In genomic region chr9:63678076-63678475, GRCm38 (mm10) we compare ENCODE assay signal across 12 mouse cellular contexts.
DNase-seq lines count a peak whose midpoint lies in the region; ATAC-seq lines count a peak whose summit lies in the region.
"Had no signal": no experiment of that assay in that cellular context is flagged by ENCODE, and none has a peak within 500 bp of the region (broad histone marks: within the 10 kb centered on the region; RNA-seq: fewer than 3 reads in every experiment).

No protein-coding gene starts in this region.

- 0 out of 2 replicates have a peak overlapping the region, but pooled peaks have one; percentile 22 for H3K27ac ChIP-seq in liver, embryonic 11.5 days (ENCODE audit: low read depth, low read length)
- peak overlapping the region; percentile 4; the same call in 1 of the 2 replicates for H3K27ac ChIP-seq in stomach, embryonic 15.5 days
- H3K27ac ChIP-seq: layer of hippocampus, adult 2 months; neural tube, embryonic 12.5 days had no signal

- H3K36me3 ChIP-seq in liver, embryonic 11.5 days (ENCODE audit: control insufficient read depth, insufficient read depth, low read length), result no peaks in the 10 kb centered on the region
- no peaks in the 10 kb centered on the region for H3K36me3 ChIP-seq in stomach, embryonic 15.5 days
- H3K36me3 ChIP-seq: neural tube, embryonic 12.5 days had no signal

- peak; percentile 43; the same call in 1 of the 2 replicates for ATAC-seq in liver, embryonic 11.5 days (replicated peaks; ENCODE audit: low FRiP score)
- peak; percentile 41 for ATAC-seq in inflammation-experienced regulatory T-cells, adult 6 months
- ATAC-seq in stomach, embryonic 15.5 days (ENCODE audit: insufficient read depth, low FRiP score, low read depth), result no peak
- ATAC-seq: activated CD4-positive, CD25-positive, alpha-beta regulatory T cell, adult 4 months had no signal

- H3K4me3 ChIP-seq in liver, embryonic 11.5 days (ENCODE audit: low read depth, low read length), result no peak overlapping the region
- H3K4me3 ChIP-seq in stomach, embryonic 15.5 days (replicated peaks), result no peak overlapping the region
- H3K4me3 ChIP-seq: layer of hippocampus, adult 2 months; neural tube, embryonic 12.5 days had no signal

- no peaks in the 10 kb centered on the region for H3K9me3 ChIP-seq in liver, embryonic 11.5 days (ENCODE audit: control insufficient read depth, low read length)
- no peaks in the 10 kb centered on the region for H3K9me3 ChIP-seq in stomach, embryonic 15.5 days
- H3K9me3 ChIP-seq: neural tube, embryonic 12.5 days had no signal

- H3K4me1 ChIP-seq in liver, embryonic 11.5 days (replicated peaks; ENCODE audit: control insufficient read depth, insufficient read depth, low read length), result peaks cover 29% of the 10 kb centered on the region
- peaks cover 26% of the 10 kb centered on the region for H3K4me1 ChIP-seq in stomach, embryonic 15.5 days

- H3K27me3 ChIP-seq in liver, embryonic 11.5 days (replicated peaks; ENCODE audit: control insufficient read depth, insufficient read depth, low read length), result no peaks in the 10 kb centered on the region
- no peaks in the 10 kb centered on the region for H3K27me3 ChIP-seq in stomach, embryonic 15.5 days (replicated peaks)
- H3K27me3 ChIP-seq: neural tube, embryonic 12.5 days had no signal

- H3K9ac ChIP-seq in liver, embryonic 11.5 days (ENCODE audit: low read depth, low read length), result no peak overlapping the region
- no peak overlapping the region for H3K9ac ChIP-seq in stomach, embryonic 15.5 days
- H3K9ac ChIP-seq: neural tube, embryonic 12.5 days had no signal

- peak; percentile 54 for DNase-seq in adrenal gland, adult 2 months
- DNase-seq in adrenal gland, postnatal 25 days, result no peak
- DNase-seq in liver, embryonic 11.5 days (ENCODE audit: low spot score), result no peak
- no peak for DNase-seq in liver
- DNase-seq in left cerebral cortex, adult 11 months (ENCODE audit: low spot score), result no peak
- no peak for DNase-seq in embryo, embryonic 10 days (ENCODE audit: low spot score)
- DNase-seq: cerebellum, adult 9-11 months had no signal

- H3K4me2 ChIP-seq in liver, embryonic 11.5 days, result no peak overlapping the region
- H3K4me2 ChIP-seq in stomach, embryonic 15.5 days, result no peak overlapping the region
- H3K4me2 ChIP-seq: neural tube, embryonic 12.5 days had no signal

- 74% methylated on average over 1 of the region's 1 CpGs for WGBS in liver, embryonic 11.5 days
- WGBS in stomach, embryonic 15.5 days, result 91% methylated on average over 1 of the region's 1 CpGs
